Mouse (Mus musculus): ENCODE data around the gene Tradd. TPM values are rescaled to one million over a fixed set of nuclear protein-coding genes. Genes with fewer than 3 reads are reported as not detected.
"Not testable (repeated sequence)": the region's sequence is repeated elsewhere in the genome, so short reads cannot be mapped to it uniquely, and the experiment has no call there.

Gene Tradd
- polyA plus RNA-seq, 1 experiment from 2014 or later, result 14.0 TPM

DNA sequence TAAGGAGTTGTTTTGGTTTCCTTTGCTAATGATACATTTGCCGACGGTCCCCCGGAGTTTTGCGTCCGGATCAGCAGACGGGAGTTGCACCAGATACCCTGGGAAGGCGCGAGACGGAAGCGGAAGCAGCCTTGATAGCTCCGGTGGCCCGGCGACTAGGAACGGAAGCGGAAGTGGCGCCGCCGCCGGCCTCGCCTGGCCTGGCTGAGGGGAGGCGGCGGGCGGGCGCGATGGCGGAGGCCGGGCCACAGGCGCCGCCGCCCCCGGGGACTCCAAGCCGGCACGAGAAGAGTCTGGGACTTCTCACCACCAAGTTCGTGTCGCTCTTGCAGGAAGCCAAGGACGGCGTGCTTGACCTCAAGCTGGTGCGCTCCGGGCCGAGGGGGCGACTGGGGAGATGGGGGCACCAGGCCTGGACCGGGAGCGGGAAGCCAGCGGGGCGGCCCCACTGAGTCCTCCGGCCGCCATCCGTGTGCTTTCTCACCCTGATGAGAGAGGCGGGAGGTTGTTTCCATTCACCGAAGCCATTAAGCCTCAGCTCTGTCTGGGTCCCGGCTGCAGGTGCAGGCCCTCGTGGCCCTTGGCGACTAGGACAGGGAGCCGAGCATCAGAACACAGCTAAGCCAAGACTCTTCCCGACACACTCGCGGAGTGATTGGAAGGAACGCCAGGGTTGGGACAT, 33.2 kb upstream of the Tradd start, which contains the start of gene E2f4:
Gene E2f4, plus strand, starts transcription at position 153 of the 682 bp plus-strand sequence.
- peak; percentile 89 for ATAC-seq
- H3K4me3 ChIP-seq (ENCODE audit: low read depth, low read length), result peak within 1 kb of the TSS; percentile 97
- H3K36me3 ChIP-seq (ENCODE audit: control insufficient read depth, insufficient read depth, low read length), result peaks cover 15% of the 10 kb centered on the region
- H3K27ac ChIP-seq (ENCODE audit: low read length), result peak within 1 kb of the TSS; percentile 65
- peak within 1 kb of the TSS; percentile 95 for H3K4me2 ChIP-seq (ENCODE audit: low read length)
- H3K9ac ChIP-seq (ENCODE audit: low read depth, low read length), result peak within 1 kb of the TSS; percentile 88
- no peaks in the 10 kb centered on the region for H3K9me3 ChIP-seq (replicated peaks; ENCODE audit: control insufficient read depth, low read length, poor library complexity, severe bottlenecking)
- H3K4me1 ChIP-seq (ENCODE audit: control insufficient read depth, insufficient read depth, low read length), result peaks cover 23% of the 10 kb centered on the region
- WGBS, result under 1% methylated on average over 58 of the region's 58 CpGs
- H3K27me3 ChIP-seq (ENCODE audit: control insufficient read depth, insufficient read depth, low read depth, low read length), result no peaks in the 10 kb centered on the region

GRCm38 (mm10) chr8:105295895-105296573, 31.6 kb upstream of the Tradd start, which contains the start of gene Exoc3l:
Exoc3l (minus strand) TSS chr8:105296101.
- H3K27ac ChIP-seq (ENCODE audit: low read length), result peak within 1 kb of the TSS; percentile 58; the same call in 1 of the 2 replicates

GRCm38 (mm10) chr8:105295256-105295655, 30.8 kb upstream of the Tradd start:
- 0 out of 2 replicates have a peak overlapping the region, but pooled peaks have one; percentile 6 for H3K4me2 ChIP-seq (ENCODE audit: low read length)

More at GRCm38 (mm10) chr8:105295895-105296573, 31.6 kb upstream of the Tradd start, which contains the start of gene Exoc3l:
- Histone ChIP-seq H3K36me3 (ENCODE audit: control insufficient read depth, insufficient read depth, low read length) (peaks cover 5% of the 10 kb centered on the region), H3K4me2 (ENCODE audit: low read length) (peak within 1 kb of the TSS; percentile 95), H3K27me3 (ENCODE audit: control insufficient read depth, insufficient read depth, low read depth, low read length) (no peaks in the 10 kb centered on the region), H3K9me3 (replicated peaks; ENCODE audit: control insufficient read depth, low read length, poor library complexity, severe bottlenecking) (no peaks in the 10 kb centered on the region), H3K4me1 (ENCODE audit: control insufficient read depth, insufficient read depth, low read length) (peaks cover 23% of the 10 kb centered on the region), H3K4me3 (ENCODE audit: low read depth, low read length) (peak within 1 kb of the TSS; percentile 97; the same call in 1 of the 2 replicates), H3K9ac (ENCODE audit: low read depth, low read length) (peak within 1 kb of the TSS; percentile 88; the same call in 1 of the 2 replicates)
- 70% methylated on average over 11 of the region's 11 CpGs for WGBS
- ATAC-seq, result no peak

DNA sequence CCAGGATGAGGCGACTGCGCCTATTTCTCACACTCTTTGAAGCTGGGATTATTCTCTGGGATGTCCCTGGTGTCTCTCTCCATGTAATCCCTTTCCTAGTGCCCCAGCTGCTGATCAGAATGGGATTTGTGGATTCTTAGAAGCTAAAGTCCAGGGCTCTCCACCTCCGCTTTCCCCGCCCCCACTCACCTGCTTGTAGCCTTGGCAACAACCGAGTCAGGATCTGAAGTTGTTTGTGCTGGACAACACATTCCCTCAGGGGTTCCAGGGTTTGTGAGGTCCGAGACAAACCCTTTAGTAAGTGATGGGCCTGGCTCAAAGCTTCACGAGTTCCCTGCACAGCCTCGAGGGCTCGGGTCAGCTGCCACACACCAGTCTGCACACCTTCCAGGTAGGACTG, 30.4 kb upstream of the Tradd start:
- H3K4me3 ChIP-seq (ENCODE audit: low read depth, low read length), result no peak overlapping the region
- H3K9ac ChIP-seq (ENCODE audit: low read depth, low read length), result 0 out of 2 replicates have a peak overlapping the region, but pooled peaks have one; percentile 17
- H3K36me3 ChIP-seq (ENCODE audit: control insufficient read depth, insufficient read depth, low read length), result no peaks in the 10 kb centered on the region
- no peaks in the 10 kb centered on the region for H3K27me3 ChIP-seq (ENCODE audit: control insufficient read depth, insufficient read depth, low read depth, low read length)
- 59% methylated on average over 9 of the region's 9 CpGs for WGBS
- no peak overlapping the region for H3K27ac ChIP-seq (ENCODE audit: low read length)
- H3K9me3 ChIP-seq (replicated peaks; ENCODE audit: control insufficient read depth, low read length, poor library complexity, severe bottlenecking), result no peaks in the 10 kb centered on the region
- peaks cover 31% of the 10 kb centered on the region for H3K4me1 ChIP-seq (ENCODE audit: control insufficient read depth, insufficient read depth, low read length)
- H3K4me2 ChIP-seq (ENCODE audit: low read length), result 0 out of 2 replicates have a peak overlapping the region, but pooled peaks have one; percentile 6
- ATAC-seq, result no peak

More at GRCm38 (mm10) chr8:105295256-105295655, 30.8 kb upstream of the Tradd start:
- Histone ChIP-seq H3K27ac (ENCODE audit: low read length) (no peak overlapping the region), H3K9ac (ENCODE audit: low read depth, low read length) (no peak overlapping the region), H3K27me3 (ENCODE audit: control insufficient read depth, insufficient read depth, low read depth, low read length) (no peaks in the 10 kb centered on the region), H3K36me3 (ENCODE audit: control insufficient read depth, insufficient read depth, low read length) (peaks cover under 1% of the 10 kb centered on the region), H3K9me3 (replicated peaks; ENCODE audit: control insufficient read depth, low read length, poor library complexity, severe bottlenecking) (no peaks in the 10 kb centered on the region), H3K4me1 (ENCODE audit: control insufficient read depth, insufficient read depth, low read length) (peaks cover 30% of the 10 kb centered on the region), H3K4me3 (ENCODE audit: low read depth, low read length) (no peak overlapping the region)
- 65% methylated on average over 11 of the region's 11 CpGs for WGBS
- ATAC-seq, result no peak

DNA sequence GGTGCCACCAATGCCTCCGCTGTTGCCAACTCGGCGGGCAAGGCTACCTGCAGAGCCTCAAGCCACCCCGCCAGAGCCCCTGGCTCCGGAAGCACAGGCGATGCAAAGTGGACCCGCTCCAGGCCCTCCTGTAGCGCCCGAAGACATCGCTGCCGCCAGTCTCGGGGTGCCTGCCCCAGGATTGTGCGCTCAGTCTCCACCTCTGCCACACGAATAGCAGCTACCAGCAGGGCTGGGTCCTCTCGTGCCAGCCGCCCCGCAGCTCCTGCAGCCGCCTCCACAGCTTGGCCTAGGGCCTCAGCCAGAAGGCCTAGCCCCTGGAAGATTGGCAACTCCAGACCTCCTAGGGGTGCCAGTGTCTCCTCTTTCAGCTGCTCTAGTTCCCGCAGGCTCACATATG, 29.0 kb upstream of the Tradd start:
- ATAC-seq, result no peak
- WGBS, result 69% methylated on average over 19 of the region's 19 CpGs
- no peaks in the 10 kb centered on the region for H3K27me3 ChIP-seq (ENCODE audit: control insufficient read depth, insufficient read depth, low read depth, low read length)

DNA sequence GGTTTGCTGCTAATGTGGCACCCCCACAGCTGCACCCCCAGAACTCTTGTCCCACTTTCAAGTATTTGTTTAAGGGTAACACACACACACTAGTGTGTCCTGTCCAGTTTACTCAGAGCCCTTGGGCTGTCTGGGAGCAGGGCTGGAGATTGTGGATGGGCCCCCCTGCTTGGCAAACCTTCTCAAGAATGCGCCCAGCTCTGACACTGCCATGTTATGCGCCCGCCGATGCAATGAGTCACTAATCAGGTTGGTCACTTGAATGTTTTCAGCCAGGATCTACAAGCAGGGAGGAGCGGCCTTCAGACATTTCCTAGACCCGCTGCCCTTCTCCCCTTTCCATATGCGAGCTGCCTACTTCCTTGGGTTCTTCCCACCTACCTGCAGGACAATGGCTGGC, 28.1 kb upstream of the Tradd start:
- H3K9me3 ChIP-seq (replicated peaks; ENCODE audit: control insufficient read depth, low read length, poor library complexity, severe bottlenecking), result no peaks in the 10 kb centered on the region
- ATAC-seq, result no peak
- H3K4me2 ChIP-seq (ENCODE audit: low read length), result no peak overlapping the region
- no peak overlapping the region for H3K9ac ChIP-seq (ENCODE audit: low read depth, low read length)
- H3K27me3 ChIP-seq (ENCODE audit: control insufficient read depth, insufficient read depth, low read depth, low read length), result no peaks in the 10 kb centered on the region
- H3K36me3 ChIP-seq (ENCODE audit: control insufficient read depth, insufficient read depth, low read length), result no peaks in the 10 kb centered on the region
- WGBS, result 86% methylated on average over 7 of the region's 7 CpGs
- no peak overlapping the region for H3K27ac ChIP-seq (ENCODE audit: low read length)
- peaks cover 24% of the 10 kb centered on the region for H3K4me1 ChIP-seq (ENCODE audit: control insufficient read depth, insufficient read depth, low read length)
- no peak overlapping the region for H3K4me3 ChIP-seq (ENCODE audit: low read depth, low read length)

More for the DNA sequence above, 29.0 kb upstream of the Tradd start:
- Histone ChIP-seq H3K4me1 (ENCODE audit: control insufficient read depth, insufficient read depth, low read length) (peaks cover 20% of the 10 kb centered on the region), H3K4me3 (ENCODE audit: low read depth, low read length) (no peak overlapping the region), H3K9ac (ENCODE audit: low read depth, low read length) (no peak overlapping the region), H3K9me3 (replicated peaks; ENCODE audit: control insufficient read depth, low read length, poor library complexity, severe bottlenecking) (no peaks in the 10 kb centered on the region), H3K27ac (ENCODE audit: low read length) (no peak overlapping the region), H3K36me3 (ENCODE audit: control insufficient read depth, insufficient read depth, low read length) (no peaks in the 10 kb centered on the region), H3K4me2 (ENCODE audit: low read length) (no peak overlapping the region)

DNA sequence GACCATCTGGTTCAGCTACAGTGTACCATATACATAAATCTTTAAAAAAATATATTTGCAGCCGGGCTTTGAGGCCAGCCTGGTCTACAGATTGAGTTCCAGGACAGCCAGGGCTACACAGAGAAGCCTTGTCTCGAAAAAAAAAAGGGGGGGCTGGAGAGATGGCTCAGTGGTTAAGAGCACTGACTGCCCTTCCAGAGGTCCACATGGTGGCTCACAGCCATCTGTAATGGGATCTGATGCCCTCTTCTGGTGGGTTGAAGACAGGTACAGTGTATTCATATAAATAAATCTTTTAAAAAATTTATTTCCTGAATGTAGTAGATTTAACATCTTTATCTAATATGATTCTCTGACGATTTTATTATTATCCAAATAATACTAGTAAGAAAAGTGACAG, 27.4 kb upstream of the Tradd start:
- peaks cover 24% of the 10 kb centered on the region for H3K4me1 ChIP-seq (ENCODE audit: control insufficient read depth, insufficient read depth, low read length)
- not testable (repeated sequence) for H3K4me2 ChIP-seq (ENCODE audit: low read length); H3K9ac ChIP-seq (ENCODE audit: low read depth, low read length); H3K9me3 ChIP-seq (replicated peaks; ENCODE audit: control insufficient read depth, low read length, poor library complexity, severe bottlenecking); H3K4me3 ChIP-seq (ENCODE audit: low read depth, low read length); ATAC-seq; H3K27me3 ChIP-seq (ENCODE audit: control insufficient read depth, insufficient read depth, low read depth, low read length); H3K27ac ChIP-seq (ENCODE audit: low read length); H3K36me3 ChIP-seq (ENCODE audit: control insufficient read depth, insufficient read depth, low read length)
- 68% methylated on average over 3 of the region's 3 CpGs for WGBS

GRCm38 (mm10) chr8:105291364-105291763, 27.0 kb upstream of the Tradd start:
- H3K9me3 ChIP-seq (replicated peaks; ENCODE audit: control insufficient read depth, low read length, poor library complexity, severe bottlenecking); H3K27me3 ChIP-seq (ENCODE audit: control insufficient read depth, insufficient read depth, low read depth, low read length); H3K9ac ChIP-seq (ENCODE audit: low read depth, low read length); ATAC-seq; H3K4me2 ChIP-seq (ENCODE audit: low read length); H3K36me3 ChIP-seq (ENCODE audit: control insufficient read depth, insufficient read depth, low read length); H3K4me3 ChIP-seq (ENCODE audit: low read depth, low read length); H3K27ac ChIP-seq (ENCODE audit: low read length): not testable (repeated sequence)
- H3K4me1 ChIP-seq (ENCODE audit: control insufficient read depth, insufficient read depth, low read length), result peaks cover 27% of the 10 kb centered on the region
- WGBS, result 87% methylated on average over 8 of the region's 8 CpGs

All from midbrain, embryonic 16.5 days (tissue).